21 mouse cellular contexts compared by ENCODE assay signal in the genomic region with DNA sequence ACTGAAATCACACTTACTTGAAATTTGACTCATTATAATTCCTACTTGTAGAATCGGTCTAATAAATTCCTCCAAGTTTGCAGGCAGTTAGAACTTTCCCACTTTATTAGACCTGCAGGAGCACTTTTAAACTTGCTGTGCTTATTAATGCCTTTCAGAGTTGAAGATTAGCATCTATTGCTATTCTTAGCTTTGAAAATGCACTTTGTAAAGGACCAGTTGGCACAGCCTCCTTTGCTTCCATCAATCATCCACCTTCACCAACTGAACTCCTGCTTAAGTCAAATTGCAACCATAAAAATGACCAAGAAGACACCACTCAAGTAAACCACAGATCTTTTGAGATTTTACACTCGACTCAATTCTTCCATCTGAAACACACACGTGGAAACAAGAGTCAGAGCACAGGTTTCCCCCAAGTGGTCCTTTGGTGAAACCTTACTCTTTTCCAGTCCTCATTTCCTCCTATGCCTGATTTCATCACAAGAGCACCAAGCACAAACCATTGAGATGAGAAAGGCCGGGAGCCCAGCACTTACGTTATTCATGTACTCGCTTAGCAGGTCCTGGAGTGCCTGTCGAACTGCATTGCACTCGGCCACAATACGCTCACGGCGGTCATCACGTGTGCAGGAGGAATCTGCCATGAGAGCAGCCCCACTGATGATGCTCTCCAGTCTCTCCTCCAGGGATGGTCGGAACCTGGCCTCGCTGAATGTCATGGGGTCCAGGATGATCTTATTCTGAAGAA.
DNase-seq lines count a peak whose midpoint lies in the region; ATAC-seq and TF ChIP-seq lines count a peak whose summit lies in the region.
"Had no signal": no experiment of that assay in that cellular context is flagged by ENCODE, and none has a peak within 500 bp of the region (broad histone marks: within the 10 kb centered on the region; RNA-seq: fewer than 3 reads in every experiment).

No protein-coding gene starts in this region.

- ATAC-seq in limb, embryonic 14.5 days (ENCODE audit: low FRiP score, low read depth) = no peak
- no peak for ATAC-seq in kidney, embryonic 15.5 days (replicated peaks; ENCODE audit: low FRiP score)
- no peak for ATAC-seq in liver, embryonic 12.5 days
- ATAC-seq in midbrain, embryonic 16.5 days = no peak
- no peak for ATAC-seq in lung, postnatal 0 days
- ATAC-seq: Patski had no signal

- no peak overlapping the region for H3K9ac ChIP-seq in limb, embryonic 14.5 days (ENCODE audit: low read depth, low read length, severe bottlenecking)
- no peak overlapping the region for H3K9ac ChIP-seq in kidney, embryonic 15.5 days
- no peak overlapping the region for H3K9ac ChIP-seq in liver, embryonic 12.5 days
- H3K9ac ChIP-seq in midbrain, embryonic 16.5 days (ENCODE audit: low read depth, low read length) = no peak overlapping the region
- no peak overlapping the region for H3K9ac ChIP-seq in lung, postnatal 0 days (replicated peaks; ENCODE audit: low read depth)
- H3K9ac ChIP-seq: embryonic facial prominence, embryonic 12.5 days; heart, embryonic 15.5 days; hindbrain, embryonic 14.5 days had no signal

- no peak overlapping the region for H3K27ac ChIP-seq in limb, embryonic 14.5 days (replicated peaks; ENCODE audit: low read depth, low read length)
- H3K27ac ChIP-seq in limb, embryonic 10.5 days = no peak overlapping the region
- H3K27ac ChIP-seq in kidney, embryonic 15.5 days = peak overlapping the region; percentile 56
- no peak overlapping the region for H3K27ac ChIP-seq in liver, embryonic 12.5 days
- H3K27ac ChIP-seq in midbrain, embryonic 16.5 days (ENCODE audit: low read length) = no peak overlapping the region
- H3K27ac ChIP-seq in lung, postnatal 0 days (ENCODE audit: low read length) = no peak overlapping the region
- H3K27ac ChIP-seq: embryonic facial prominence, embryonic 12.5 days; heart, adult 2 months; heart, embryonic 15.5 days; hindbrain, embryonic 10.5 days had no signal

- DNase-seq in limb, embryonic 14.5 days (ENCODE audit: low spot score) = peak; percentile 8
- no peak for DNase-seq in limb, embryonic 10.5 days (ENCODE audit: low spot score)
- peak; percentile 39 for DNase-seq in kidney, postnatal 14 days
- no peak for DNase-seq in lung, postnatal 0 days (ENCODE audit: low spot score)
- DNase-seq: adrenal gland, adult 8-10 months; adrenal gland, postnatal 36 days; cerebellum, adult 11 months; embryo, embryonic 11 days; gastrocnemius, postnatal 10 days; heart, adult 2 months; heart, postnatal 14 days had no signal

- no peak overlapping the region for H3K4me3 ChIP-seq in limb, embryonic 14.5 days (replicated peaks; ENCODE audit: low read length)
- no peak overlapping the region for H3K4me3 ChIP-seq in limb, embryonic 10.5 days
- no peak overlapping the region for H3K4me3 ChIP-seq in kidney, embryonic 15.5 days (replicated peaks)
- H3K4me3 ChIP-seq in liver, embryonic 12.5 days = no peak overlapping the region
- H3K4me3 ChIP-seq in midbrain, embryonic 16.5 days (ENCODE audit: low read depth, low read length) = no peak overlapping the region
- H3K4me3 ChIP-seq in lung, postnatal 0 days (ENCODE audit: low read depth, low read length) = no peak overlapping the region
- H3K4me3 ChIP-seq: embryonic facial prominence, embryonic 12.5 days; heart, adult 2 months; heart, embryonic 15.5 days; hindbrain, embryonic 10.5 days had no signal

- no peak overlapping the region for H3K4me2 ChIP-seq in limb, embryonic 14.5 days (replicated peaks; ENCODE audit: low read depth, low read length, severe bottlenecking)
- no peak overlapping the region for H3K4me2 ChIP-seq in kidney, embryonic 15.5 days
- H3K4me2 ChIP-seq in liver, embryonic 12.5 days = no peak overlapping the region
- no peak overlapping the region for H3K4me2 ChIP-seq in midbrain, embryonic 16.5 days (ENCODE audit: low read length)
- no peak overlapping the region for H3K4me2 ChIP-seq in lung, postnatal 0 days (replicated peaks; ENCODE audit: low read depth, low read length)
- H3K4me2 ChIP-seq: embryonic facial prominence, embryonic 12.5 days; heart, embryonic 11.5 days; heart, embryonic 15.5 days; hindbrain, embryonic 14.5 days had no signal

- H3K9me3 ChIP-seq in limb, embryonic 14.5 days (ENCODE audit: control insufficient read depth, low read length) = no peaks in the 10 kb centered on the region
- no peaks in the 10 kb centered on the region for H3K9me3 ChIP-seq in limb, embryonic 10.5 days (replicated peaks)
- H3K9me3 ChIP-seq in kidney, embryonic 15.5 days (replicated peaks) = no peaks in the 10 kb centered on the region
- no peaks in the 10 kb centered on the region for H3K9me3 ChIP-seq in liver, embryonic 12.5 days (replicated peaks)
- H3K9me3 ChIP-seq in midbrain, embryonic 16.5 days (replicated peaks; ENCODE audit: control insufficient read depth, low read length, poor library complexity, severe bottlenecking) = no peaks in the 10 kb centered on the region
- no peaks in the 10 kb centered on the region for H3K9me3 ChIP-seq in lung, postnatal 0 days (ENCODE audit: low read length)
- H3K9me3 ChIP-seq: embryonic facial prominence, embryonic 12.5 days; heart, embryonic 15.5 days; hindbrain, embryonic 10.5 days had no signal

- H3K36me3 ChIP-seq in limb, embryonic 14.5 days (ENCODE audit: control insufficient read depth, insufficient read depth, low read length) = no peaks in the 10 kb centered on the region
- no peaks in the 10 kb centered on the region for H3K36me3 ChIP-seq in limb, embryonic 10.5 days
- H3K36me3 ChIP-seq in kidney, embryonic 15.5 days = no peaks in the 10 kb centered on the region
- no peaks in the 10 kb centered on the region for H3K36me3 ChIP-seq in liver, embryonic 12.5 days
- H3K36me3 ChIP-seq in midbrain, embryonic 16.5 days (ENCODE audit: control insufficient read depth, insufficient read depth, low read length) = no peaks in the 10 kb centered on the region
- H3K36me3 ChIP-seq in lung, postnatal 0 days (ENCODE audit: insufficient read depth, low read length) = no peaks in the 10 kb centered on the region
- H3K36me3 ChIP-seq: embryonic facial prominence, embryonic 12.5 days; heart, embryonic 15.5 days; hindbrain, embryonic 10.5 days had no signal

- TF ChIP-seq CTCF in lung, postnatal 0 days (IDR thresholded peaks at IDR 0.05) = no peak

- WGBS in limb, embryonic 14.5 days = 79% methylated on average over 14 of the region's 14 CpGs
- WGBS in limb, embryonic 10.5 days = 93% methylated on average over 14 of the region's 14 CpGs
- WGBS in kidney, embryonic 15.5 days = 84% methylated on average over 14 of the region's 14 CpGs
- 82% methylated on average over 14 of the region's 14 CpGs for WGBS in liver, embryonic 12.5 days (ENCODE audit: insufficient replicate concordance)
- 92% methylated on average over 14 of the region's 14 CpGs for WGBS in midbrain, embryonic 16.5 days
- 86% methylated on average over 14 of the region's 14 CpGs for WGBS in lung, postnatal 0 days

- H3K27me3 ChIP-seq in limb, embryonic 14.5 days (ENCODE audit: control insufficient read depth, insufficient read depth, low read length) = no peaks in the 10 kb centered on the region
- no peaks in the 10 kb centered on the region for H3K27me3 ChIP-seq in limb, embryonic 10.5 days (ENCODE audit: low read depth, poor library complexity, severe bottlenecking)
- H3K27me3 ChIP-seq in kidney, embryonic 15.5 days = no peaks in the 10 kb centered on the region
- H3K27me3 ChIP-seq in liver, embryonic 12.5 days (replicated peaks) = no peaks in the 10 kb centered on the region
- H3K27me3 ChIP-seq in midbrain, embryonic 16.5 days (ENCODE audit: control insufficient read depth, insufficient read depth, low read depth, low read length) = no peaks in the 10 kb centered on the region
- no peaks in the 10 kb centered on the region for H3K27me3 ChIP-seq in lung, postnatal 0 days (replicated peaks; ENCODE audit: insufficient read depth, low read length)
- H3K27me3 ChIP-seq: CH12.LX; embryonic facial prominence, embryonic 12.5 days; heart, embryonic 15.5 days; Patski had no signal

- no peak for TF ChIP-seq EP300 in lung, postnatal 0 days (IDR thresholded peaks at IDR 0.05)

- TF ChIP-seq POLR2A in limb, embryonic 14.5 days (IDR thresholded peaks at IDR 0.05; ENCODE audit: borderline replicate concordance, extremely low read depth, insufficient read depth, insufficient read length) = no peak

- H3K4me1 ChIP-seq in limb, embryonic 14.5 days (ENCODE audit: control insufficient read depth, insufficient read depth, low read length) = no peaks in the 10 kb centered on the region
- H3K4me1 ChIP-seq in limb, embryonic 10.5 days = no peaks in the 10 kb centered on the region
- H3K4me1 ChIP-seq in kidney, embryonic 15.5 days = no peaks in the 10 kb centered on the region
- H3K4me1 ChIP-seq in liver, embryonic 12.5 days = no peaks in the 10 kb centered on the region
- H3K4me1 ChIP-seq in midbrain, embryonic 16.5 days (ENCODE audit: control insufficient read depth, insufficient read depth, low read length) = no peaks in the 10 kb centered on the region
- H3K4me1 ChIP-seq in lung, postnatal 0 days (ENCODE audit: insufficient read depth, low read depth, low read length) = no peaks in the 10 kb centered on the region
- H3K4me1 ChIP-seq: embryonic facial prominence, embryonic 12.5 days; heart, embryonic 15.5 days; hindbrain, embryonic 10.5 days had no signal

Comparison
In these comparisons a context has a peak if more than half of its experiments do, and no peak if none do; other contexts are left out.
1. DNase-seq: peak in limb, embryonic 14.5 days (single experiment) and kidney, postnatal 14 days (single experiment); none in limb, embryonic 10.5 days (single experiment) and lung, postnatal 0 days (single experiment).